Mouse (Mus musculus) spleen, adult 2 months (tissue): ENCODE measurements at regions not wholly inside any gene's neighbourhood (a gene's known extent, or its start where the extent isn't known, plus 50 kb on each side); places are given as distances from the start of the nearest gene placed in this dataset.

Source experiments
- CTCF ChIP-seq: fragments of 200-500 bp; IDR thresholded peaks from 2 replicates; pipeline ENCODE4 v1.5.1; 2011; ENCODE audit warnings: mild to moderate bottlenecking, inconsistent platforms; ENCODE audit not compliant: insufficient read depth, insufficient read length, insufficient replicate concordance; ENCODE audit errors: extremely low read depth
- POLR2A ChIP-seq: fragments of 200-500 bp; IDR thresholded peaks from 2 replicates; pipeline ENCODE4 v1.6.1; 2011; ENCODE audit warnings: low read depth, low read length, inconsistent platforms

DNA sequence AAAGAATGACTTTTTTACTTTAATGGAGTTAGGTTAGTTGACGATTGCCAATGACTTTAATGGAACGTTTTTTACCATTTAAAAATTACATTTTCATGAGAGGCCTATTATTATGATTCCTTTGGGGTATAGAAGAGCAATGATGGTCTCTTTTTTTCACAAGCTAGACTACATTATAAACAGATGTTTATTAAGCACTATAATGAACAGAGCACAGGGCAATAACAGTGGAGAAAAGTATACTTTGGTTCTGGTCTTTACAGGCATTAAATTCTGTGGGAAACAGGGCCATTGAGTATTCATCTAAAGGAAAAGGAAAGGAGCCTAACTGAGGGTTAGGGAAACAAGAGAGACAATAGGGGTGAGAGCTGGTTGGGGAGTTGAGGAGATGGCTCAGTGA, 199.0 kb upstream of the Actbl2 start:
- TF ChIP-seq POLR2A: no peak
- TF ChIP-seq CTCF: no peak
